Mouse (Mus musculus): ENCODE measurements around the gene Fxyd3. TPM values are rescaled to one million over a fixed set of nuclear protein-coding genes. Genes with fewer than 3 reads are reported as not detected.

The Fxyd3 gene
- polyA plus RNA-seq, 1 experiment from 2014 or later = 0.43 TPM

DNA sequence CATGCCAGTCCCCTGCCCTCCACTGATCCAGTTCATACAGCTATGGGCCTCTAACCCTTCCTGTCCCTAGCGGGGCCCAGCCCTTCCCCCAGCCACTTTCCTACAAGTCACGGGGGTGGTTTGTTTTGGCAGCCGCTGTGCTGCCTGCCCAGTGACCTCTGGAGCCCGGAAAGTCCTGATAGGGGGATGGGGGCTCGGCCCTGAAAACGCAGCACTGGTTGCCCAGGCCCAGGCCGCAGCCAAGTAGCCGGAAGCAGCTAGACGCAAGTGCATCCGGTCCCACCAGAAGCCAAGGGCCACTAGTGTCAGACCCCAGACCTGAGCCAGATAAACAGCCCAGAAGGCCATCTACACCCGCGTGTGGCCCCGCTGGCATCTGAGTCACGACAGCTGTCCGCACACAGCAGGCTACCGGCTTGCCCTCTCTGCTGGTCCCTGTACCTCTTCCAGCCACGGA, 39.1 kb upstream of the Fxyd3 start:
- Histone ChIP-seq H3K4me2 (ENCODE audit: low read length) (no peak overlapping the region), H3K36me3 (ENCODE audit: control insufficient read depth, insufficient read depth, low read length) (no peaks in the 10 kb centered on the region), H3K9me3 (ENCODE audit: control insufficient read depth, low read length) (no peaks in the 10 kb centered on the region), H3K27me3 (replicated peaks; ENCODE audit: control insufficient read depth, insufficient read depth, low read length) (no peaks in the 10 kb centered on the region; the same call in 1 of the 2 replicates), H3K27ac (ENCODE audit: low read depth, low read length) (no peak overlapping the region), H3K4me3 (ENCODE audit: low read length) (no peak overlapping the region), H3K9ac (ENCODE audit: low read depth, low read length) (no peak overlapping the region), H3K4me1 (ENCODE audit: control insufficient read depth, insufficient read depth, low read depth, low read length) (no peaks in the 10 kb centered on the region)
- ATAC-seq = 0 out of 2 replicates have a peak, but pooled peaks have one; percentile 21
- 29% methylated on average over 17 of the region's 17 CpGs for WGBS

DNA sequence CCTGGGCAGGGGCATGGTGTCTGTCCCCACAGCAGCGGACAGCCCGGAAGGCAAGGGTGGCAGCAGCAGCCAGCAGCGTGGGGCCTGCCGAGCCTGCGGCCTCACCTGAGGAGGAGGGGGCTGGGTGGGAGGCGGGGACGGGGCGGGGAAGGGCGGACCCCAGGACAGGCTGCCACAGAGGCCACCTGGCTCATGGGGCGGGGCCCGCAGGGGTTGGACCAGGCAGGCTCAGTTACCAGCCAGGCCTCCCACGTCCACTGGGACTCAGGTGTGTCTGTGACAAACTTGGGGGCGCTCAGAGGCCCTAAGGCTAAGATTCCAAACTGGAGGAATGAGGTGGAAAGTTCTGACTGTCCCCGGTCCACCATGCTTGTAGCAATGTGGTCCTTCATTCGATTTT, 38.7 kb upstream of the Fxyd3 start, which contains the start of gene Hpn:
Gene Hpn, minus strand, starts transcription at position 109 of the 400 bp plus-strand sequence.
- no peaks in the 10 kb centered on the region for H3K9me3 ChIP-seq (ENCODE audit: control insufficient read depth, low read length)
- no peak within 1 kb of the TSS for H3K4me3 ChIP-seq (ENCODE audit: low read length)
- no peak for ATAC-seq
- H3K9ac ChIP-seq (ENCODE audit: low read depth, low read length) = peak within 1 kb of the TSS; percentile 43; the same call in 1 of the 2 replicates
- H3K4me2 ChIP-seq (ENCODE audit: low read length) = no peak within 1 kb of the TSS; the same call in 1 of the 2 replicates
- no peaks in the 10 kb centered on the region for H3K4me1 ChIP-seq (ENCODE audit: control insufficient read depth, insufficient read depth, low read depth, low read length)
- H3K27me3 ChIP-seq (replicated peaks; ENCODE audit: control insufficient read depth, insufficient read depth, low read length) = no peaks in the 10 kb centered on the region; the same call in 1 of the 2 replicates
- no peaks in the 10 kb centered on the region for H3K36me3 ChIP-seq (ENCODE audit: control insufficient read depth, insufficient read depth, low read length)
- WGBS = 26% methylated on average over 12 of the region's 15 CpGs
- H3K27ac ChIP-seq (ENCODE audit: low read depth, low read length) = no peak within 1 kb of the TSS

DNA sequence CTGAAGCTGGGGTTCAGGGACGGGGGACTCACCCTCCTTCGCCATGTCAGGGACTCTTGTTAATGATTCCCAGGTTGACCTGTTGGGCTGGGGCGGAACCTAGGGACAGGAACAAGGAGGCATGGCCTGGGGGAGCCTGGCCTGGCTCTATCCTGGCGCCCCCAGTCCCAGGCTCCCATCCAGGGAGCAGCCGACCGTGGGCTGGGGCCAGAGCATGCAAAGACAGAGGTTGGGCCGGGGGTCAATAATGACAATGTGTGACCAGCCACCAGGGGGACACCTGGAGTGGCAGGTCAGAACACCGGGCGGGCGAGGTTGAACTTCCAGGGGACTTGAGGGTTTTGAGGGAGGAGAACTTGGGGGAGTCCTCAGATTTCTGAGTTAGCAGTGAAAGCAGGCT, 38.1 kb upstream of the Fxyd3 start:
- Histone ChIP-seq H3K4me3 (ENCODE audit: low read length) (no peak overlapping the region), H3K36me3 (ENCODE audit: control insufficient read depth, insufficient read depth, low read length) (no peaks in the 10 kb centered on the region), H3K4me1 (ENCODE audit: control insufficient read depth, insufficient read depth, low read depth, low read length) (no peaks in the 10 kb centered on the region), H3K9ac (ENCODE audit: low read depth, low read length) (no peak overlapping the region), H3K4me2 (ENCODE audit: low read length) (no peak overlapping the region; the same call in 1 of the 2 replicates), H3K27me3 (replicated peaks; ENCODE audit: control insufficient read depth, insufficient read depth, low read length) (no peaks in the 10 kb centered on the region; the same call in 1 of the 2 replicates), H3K9me3 (ENCODE audit: control insufficient read depth, low read length) (no peaks in the 10 kb centered on the region), H3K27ac (ENCODE audit: low read depth, low read length) (no peak overlapping the region)
- ATAC-seq = no peak
- 65% methylated on average over 10 of the region's 10 CpGs for WGBS

DNA sequence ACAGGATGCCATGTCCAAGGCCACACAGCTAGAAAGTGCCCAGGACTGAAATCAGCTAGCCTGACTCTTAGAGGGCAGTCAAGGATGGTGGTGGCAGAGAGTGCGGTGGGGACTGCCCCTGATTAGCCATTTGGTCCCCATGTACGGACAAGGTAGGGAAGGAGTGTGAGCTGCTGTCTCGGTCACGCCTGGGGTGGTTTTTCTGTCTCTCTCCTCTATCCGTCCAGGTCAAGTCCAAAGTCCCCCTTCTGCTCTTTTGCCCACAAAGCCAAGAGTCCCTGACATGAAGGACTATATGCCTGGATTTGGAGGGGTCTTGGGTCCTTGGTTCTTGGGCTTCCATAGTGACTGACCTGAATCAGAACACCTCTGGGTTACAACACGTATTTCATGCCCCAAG, 37.3 kb upstream of the Fxyd3 start:
- no peak for ATAC-seq
- no peaks in the 10 kb centered on the region for H3K9me3 ChIP-seq (ENCODE audit: control insufficient read depth, low read length)
- no peaks in the 10 kb centered on the region for H3K36me3 ChIP-seq (ENCODE audit: control insufficient read depth, insufficient read depth, low read length)
- no peaks in the 10 kb centered on the region; the same call in 1 of the 2 replicates for H3K27me3 ChIP-seq (replicated peaks; ENCODE audit: control insufficient read depth, insufficient read depth, low read length)
- H3K9ac ChIP-seq (ENCODE audit: low read depth, low read length) = no peak overlapping the region
- no peak overlapping the region for H3K4me2 ChIP-seq (ENCODE audit: low read length)
- H3K4me1 ChIP-seq (ENCODE audit: control insufficient read depth, insufficient read depth, low read depth, low read length) = no peaks in the 10 kb centered on the region
- no peak overlapping the region for H3K27ac ChIP-seq (ENCODE audit: low read depth, low read length)
- WGBS = 78% methylated on average over 6 of the region's 6 CpGs
- H3K4me3 ChIP-seq (ENCODE audit: low read length) = no peak overlapping the region

DNA sequence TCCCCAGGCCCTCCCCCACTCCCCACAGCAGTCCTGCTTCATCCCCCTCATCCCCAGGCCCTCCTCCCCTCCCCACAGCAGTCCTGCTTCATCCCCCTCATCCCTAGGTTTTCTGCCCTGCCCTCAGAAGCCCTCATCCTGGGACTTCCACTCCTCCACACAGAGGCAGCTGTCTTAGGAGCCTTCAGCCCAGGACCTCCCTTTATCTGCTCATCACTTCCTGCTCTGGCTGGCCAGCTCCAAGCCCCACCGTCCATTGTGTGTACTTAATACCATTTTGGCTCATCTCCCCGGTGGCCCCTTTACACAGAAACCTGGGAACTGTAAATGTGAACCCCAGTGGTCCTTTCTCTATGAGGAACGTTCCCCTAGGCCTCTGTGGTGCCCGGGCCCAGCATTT, 35.5 kb upstream of the Fxyd3 start:
- Histone ChIP-seq H3K4me3 (ENCODE audit: low read length) (no peak overlapping the region), H3K9me3 (ENCODE audit: control insufficient read depth, low read length) (no peaks in the 10 kb centered on the region), H3K27ac (ENCODE audit: low read depth, low read length) (no peak overlapping the region), H3K9ac (ENCODE audit: low read depth, low read length) (no peak overlapping the region), H3K4me1 (ENCODE audit: control insufficient read depth, insufficient read depth, low read depth, low read length) (no peaks in the 10 kb centered on the region), H3K36me3 (ENCODE audit: control insufficient read depth, insufficient read depth, low read length) (no peaks in the 10 kb centered on the region), H3K4me2 (ENCODE audit: low read length) (no peak overlapping the region), H3K27me3 (replicated peaks; ENCODE audit: control insufficient read depth, insufficient read depth, low read length) (no peaks in the 10 kb centered on the region; the same call in 1 of the 2 replicates)
- 41% methylated on average over 4 of the region's 4 CpGs for WGBS
- ATAC-seq = no peak

DNA sequence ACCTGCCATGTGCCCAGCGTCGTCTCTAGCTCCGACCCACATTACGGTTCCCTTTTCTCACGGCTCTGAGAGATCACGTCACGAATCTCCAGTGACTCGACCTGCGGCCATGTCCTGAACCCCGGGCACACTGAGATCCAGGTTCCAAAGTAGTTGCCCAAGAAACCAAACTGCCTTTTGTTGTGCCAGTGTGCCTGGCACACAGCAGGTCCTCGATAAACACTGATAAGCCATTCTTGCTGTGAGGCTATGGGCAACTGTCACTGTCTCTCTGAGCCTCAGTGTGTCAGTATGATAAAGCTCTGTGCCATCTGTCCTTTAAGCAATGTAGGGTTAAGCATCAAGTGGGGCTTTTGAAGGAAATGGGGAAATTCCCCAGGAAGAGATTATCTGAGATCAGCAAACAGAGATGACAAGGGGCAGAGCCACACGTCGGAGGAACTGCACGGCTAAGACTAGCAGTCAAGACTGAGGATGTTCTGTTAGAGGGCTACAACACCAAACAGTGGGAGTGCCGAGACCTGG, 34.4 kb upstream of the Fxyd3 start:
- Histone ChIP-seq H3K4me3 (ENCODE audit: low read length) (no peak overlapping the region), H3K36me3 (ENCODE audit: control insufficient read depth, insufficient read depth, low read length) (no peaks in the 10 kb centered on the region), H3K4me1 (ENCODE audit: control insufficient read depth, insufficient read depth, low read depth, low read length) (no peaks in the 10 kb centered on the region), H3K27me3 (replicated peaks; ENCODE audit: control insufficient read depth, insufficient read depth, low read length) (no peaks in the 10 kb centered on the region; the same call in 1 of the 2 replicates), H3K9ac (ENCODE audit: low read depth, low read length) (no peak overlapping the region), H3K27ac (ENCODE audit: low read depth, low read length) (no peak overlapping the region), H3K9me3 (ENCODE audit: control insufficient read depth, low read length) (no peaks in the 10 kb centered on the region), H3K4me2 (ENCODE audit: low read length) (no peak overlapping the region)
- ATAC-seq = no peak
- WGBS = 82% methylated on average over 15 of the region's 15 CpGs

DNA sequence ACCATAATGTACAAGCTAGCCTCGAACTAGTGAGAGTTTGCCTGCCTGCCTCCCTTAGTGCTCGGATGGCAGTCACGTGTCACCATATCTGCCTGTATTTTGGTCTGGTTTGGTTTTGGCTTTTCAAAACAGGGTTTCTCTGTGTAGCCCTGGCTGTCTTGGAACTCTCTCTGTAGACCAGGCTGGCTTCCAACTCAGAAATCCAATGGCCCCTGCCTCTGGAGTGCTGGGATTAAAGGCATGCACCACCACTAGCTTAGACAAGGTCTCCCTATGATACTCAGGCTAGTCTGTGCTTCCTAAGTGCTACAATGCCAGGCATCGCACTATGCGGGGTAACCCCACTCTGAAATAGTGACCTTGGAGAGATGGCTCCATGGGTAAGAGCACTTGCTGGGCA, 33.3 kb upstream of the Fxyd3 start:
- H3K4me2 ChIP-seq (ENCODE audit: low read length) = no peak overlapping the region
- no peaks in the 10 kb centered on the region for H3K9me3 ChIP-seq (ENCODE audit: control insufficient read depth, low read length)
- no peak overlapping the region for H3K4me3 ChIP-seq (ENCODE audit: low read length)
- H3K36me3 ChIP-seq (ENCODE audit: control insufficient read depth, insufficient read depth, low read length) = no peaks in the 10 kb centered on the region
- no peaks in the 10 kb centered on the region for H3K4me1 ChIP-seq (ENCODE audit: control insufficient read depth, insufficient read depth, low read depth, low read length)
- 88% methylated on average over 5 of the region's 5 CpGs for WGBS
- ATAC-seq = no peak
- H3K27me3 ChIP-seq (replicated peaks; ENCODE audit: control insufficient read depth, insufficient read depth, low read length) = no peaks in the 10 kb centered on the region
- no peak overlapping the region for H3K27ac ChIP-seq (ENCODE audit: low read depth, low read length)
- no peak overlapping the region for H3K9ac ChIP-seq (ENCODE audit: low read depth, low read length)

DNA sequence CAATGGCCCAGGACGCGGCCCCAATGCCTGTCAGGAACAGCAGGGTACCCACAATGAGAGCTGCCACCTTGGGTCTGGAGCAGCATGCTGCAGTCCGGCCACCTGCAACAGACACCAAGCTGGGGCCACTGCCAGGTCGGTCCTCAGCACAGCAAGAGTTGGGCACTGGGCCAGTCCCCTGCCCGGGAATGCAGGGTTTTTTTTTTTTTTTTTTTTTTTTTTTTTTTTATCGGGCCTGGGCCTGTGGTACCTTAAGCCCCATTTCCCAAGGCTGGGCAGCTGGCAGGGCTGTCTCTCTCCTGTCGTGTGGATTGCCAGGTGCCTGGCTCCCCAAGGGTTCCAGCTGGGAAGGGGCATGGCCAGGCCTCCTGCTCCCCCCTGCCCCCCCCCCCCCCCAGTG, 32.6 kb upstream of the Fxyd3 start:
- ATAC-seq = no peak
- 32% methylated on average over 7 of the region's 7 CpGs for WGBS

DNA sequence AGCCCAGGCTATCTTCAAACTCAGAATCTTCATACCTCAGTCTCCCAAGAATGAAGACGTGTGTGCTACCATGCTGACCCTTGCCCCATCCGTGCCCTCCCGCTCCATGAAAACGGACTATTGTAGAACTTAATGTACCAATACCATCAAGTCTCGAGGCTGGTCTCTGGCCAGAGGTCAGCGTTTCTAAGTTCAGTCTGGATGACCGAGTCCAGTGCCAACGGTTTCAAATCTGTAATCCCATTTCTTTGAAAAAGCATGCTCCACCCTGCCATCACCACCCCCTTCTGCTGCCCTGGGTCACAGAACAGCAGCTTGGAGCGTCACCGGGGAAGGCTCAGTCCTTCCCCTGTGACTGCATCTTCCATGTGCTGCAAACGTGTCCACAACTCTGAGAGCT, 31.3 kb upstream of the Fxyd3 start:
- Histone ChIP-seq H3K4me2 (ENCODE audit: low read length) (no peak overlapping the region), H3K4me1 (ENCODE audit: control insufficient read depth, insufficient read depth, low read depth, low read length) (no peaks in the 10 kb centered on the region), H3K9me3 (ENCODE audit: control insufficient read depth, low read length) (no peaks in the 10 kb centered on the region), H3K36me3 (ENCODE audit: control insufficient read depth, insufficient read depth, low read length) (no peaks in the 10 kb centered on the region), H3K9ac (ENCODE audit: low read depth, low read length) (no peak overlapping the region), H3K4me3 (ENCODE audit: low read length) (no peak overlapping the region), H3K27ac (ENCODE audit: low read depth, low read length) (no peak overlapping the region), H3K27me3 (replicated peaks; ENCODE audit: control insufficient read depth, insufficient read depth, low read length) (no peaks in the 10 kb centered on the region)
- 87% methylated on average over 11 of the region's 11 CpGs for WGBS
- no peak for ATAC-seq

More for the DNA sequence above, 32.6 kb upstream of the Fxyd3 start:
- H3K4me1 ChIP-seq (ENCODE audit: control insufficient read depth, insufficient read depth, low read depth, low read length) = no peaks in the 10 kb centered on the region
- H3K27me3 ChIP-seq (replicated peaks; ENCODE audit: control insufficient read depth, insufficient read depth, low read length) = no peaks in the 10 kb centered on the region
- H3K9ac ChIP-seq (ENCODE audit: low read depth, low read length) = no peak overlapping the region; the same call in 1 of the 2 replicates
- no peak overlapping the region for H3K4me3 ChIP-seq (ENCODE audit: low read length)
- no peaks in the 10 kb centered on the region for H3K9me3 ChIP-seq (ENCODE audit: control insufficient read depth, low read length)
- no peaks in the 10 kb centered on the region for H3K36me3 ChIP-seq (ENCODE audit: control insufficient read depth, insufficient read depth, low read length)
- no peak overlapping the region for H3K27ac ChIP-seq (ENCODE audit: low read depth, low read length)
- no peak overlapping the region for H3K4me2 ChIP-seq (ENCODE audit: low read length)

Measured in hindbrain, embryonic 16.5 days (tissue).